Mouse (Mus musculus) liver, adult (tissue): ENCODE measurements around the gene Tspan32.

Experiments used
- GATA4 ChIP-seq: IDR thresholded peaks from 2 replicates; pipeline ENCODE4 v1.6.1; 2014; ENCODE audit warnings: mild to moderate bottlenecking, low read length; ENCODE audit not compliant: insufficient replicate concordance

Gene Tspan32

GRCm38 (mm10) chr7:143068316-143068881 lies 63.6 kb downstream of the Tspan32 start:
- no peak for TF ChIP-seq GATA4

- TF ChIP-seq GATA4 = no peak; the same call in 1 of the 2 replicates
These were observed 64.2 kb downstream of the Tspan32 start, which contains the start of gene Tssc4 for GRCm38 (mm10) chr7:143068882-143069591. TSS of gene Tssc4 (plus strand) at chr7:143069249.
